Mouse (Mus musculus) embryonic facial prominence, embryonic 13.5 days (tissue): ENCODE data around the gene Gm6525. TPM values are rescaled to one million over a fixed set of nuclear protein-coding genes. Genes with fewer than 3 reads are reported as not detected.

ENCODE experiments used
- ATAC-seq: fragments of 200-750 bp; cut with Nextera tagmentation; 2 replicates; pipeline ENCODE4 v1.8.0; 2017; ENCODE audit warnings: low read depth; ENCODE audit not compliant: insufficient number of reproducible peaks, insufficient read depth, low FRiP score, low TSS enrichment
- H3K27ac ChIP-seq: fragments of 300-500 bp; sonication (generic); 2 replicates; pipeline ENCODE4 v1.5.1; 2015; ENCODE audit warnings: moderate library complexity, mild to moderate bottlenecking, inconsistent platforms
- H3K27me3 ChIP-seq: fragments of 300-500 bp; sonication (generic); 2 replicates; pipeline ENCODE4 v1.6.1; 2015; ENCODE audit warnings: mild to moderate bottlenecking, inconsistent platforms
- H3K36me3 ChIP-seq: fragments of 300-500 bp; sonication (generic); 2 replicates; pipeline ENCODE4 v1.6.1; 2015; ENCODE audit warnings: mild to moderate bottlenecking, inconsistent platforms
- H3K4me1 ChIP-seq: fragments of 300-500 bp; sonication (generic); 2 replicates; pipeline ENCODE4 v1.6.1; 2015; ENCODE audit warnings: inconsistent platforms
- H3K4me2 ChIP-seq: fragments of 300-500 bp; sonication (generic); 2 replicates; pipeline ENCODE4 v1.6.1; 2015; ENCODE audit warnings: moderate library complexity, mild to moderate bottlenecking, inconsistent platforms
- H3K4me3 ChIP-seq: fragments of 300-500 bp; sonication (generic); 2 replicates; pipeline ENCODE4 v1.5.1; 2015; ENCODE audit warnings: mild to moderate bottlenecking, inconsistent platforms
- H3K9ac ChIP-seq: fragments of 300-500 bp; sonication (generic); 2 replicates; pipeline ENCODE4 v1.6.1; 2015; ENCODE audit warnings: mild to moderate bottlenecking, inconsistent platforms
- H3K9me3 ChIP-seq: fragments of 300-500 bp; sonication (generic); 2 replicates; pipeline ENCODE4 v1.6.1; 2016; ENCODE audit warnings: inconsistent platforms
- WGBS: fragments of 180-500 bp; shearing (Covaris S2); methylation state at CpG from one replicate; pipeline ENCODE4 v1.1.7; 2015; ENCODE audit warnings: mixed read lengths; 5-methylcytosine and 5-hydroxymethylcytosine counted together
- polyA plus RNA-seq: library from polyadenylated mRNA; unstranded; fragments of >200 nt; fragmentation: Nextera tagmentation; extraction: Ambion mirVana; gene quantifications from 2 replicates; pipeline ENCODE4 v1.2.1, GENCODE M21; 2015

The Gm6525 gene
- polyA plus RNA-seq, 1 experiment from 2014 or later: 1.6 TPM

DNA sequence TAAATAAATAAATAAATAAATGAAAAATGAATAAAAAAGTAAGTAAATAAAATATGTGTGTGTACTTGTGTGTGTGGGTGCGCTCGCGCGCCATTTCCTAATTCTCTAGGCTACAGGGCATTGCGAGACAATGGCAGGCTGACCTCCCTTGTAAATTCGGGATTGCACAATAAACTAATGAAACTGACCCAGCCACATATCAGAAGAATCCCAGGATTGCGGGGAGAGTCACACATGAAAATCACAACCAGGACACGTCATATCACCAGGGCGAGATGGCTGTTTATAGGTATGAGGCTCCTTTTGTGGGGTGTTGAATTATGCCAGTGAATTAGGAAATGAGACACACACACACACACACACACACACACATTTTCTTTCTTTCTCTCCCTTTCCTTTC lies 25.6 kb downstream of the Gm6525 start:
- Histone ChIP-seq H3K4me2 (no peak overlapping the region), H3K36me3 (peaks cover 10% of the 10 kb centered on the region; the same call in 1 of the 2 replicates), H3K4me1 (peaks cover 4% of the 10 kb centered on the region; the same call in 1 of the 2 replicates), H3K27ac (no peak overlapping the region), H3K4me3 (no peak overlapping the region), H3K9ac (no peak overlapping the region), H3K9me3 (no peaks in the 10 kb centered on the region), H3K27me3 (no peaks in the 10 kb centered on the region)
- 92% methylated on average over 9 of the region's 9 CpGs for WGBS
- ATAC-seq: no peak

DNA sequence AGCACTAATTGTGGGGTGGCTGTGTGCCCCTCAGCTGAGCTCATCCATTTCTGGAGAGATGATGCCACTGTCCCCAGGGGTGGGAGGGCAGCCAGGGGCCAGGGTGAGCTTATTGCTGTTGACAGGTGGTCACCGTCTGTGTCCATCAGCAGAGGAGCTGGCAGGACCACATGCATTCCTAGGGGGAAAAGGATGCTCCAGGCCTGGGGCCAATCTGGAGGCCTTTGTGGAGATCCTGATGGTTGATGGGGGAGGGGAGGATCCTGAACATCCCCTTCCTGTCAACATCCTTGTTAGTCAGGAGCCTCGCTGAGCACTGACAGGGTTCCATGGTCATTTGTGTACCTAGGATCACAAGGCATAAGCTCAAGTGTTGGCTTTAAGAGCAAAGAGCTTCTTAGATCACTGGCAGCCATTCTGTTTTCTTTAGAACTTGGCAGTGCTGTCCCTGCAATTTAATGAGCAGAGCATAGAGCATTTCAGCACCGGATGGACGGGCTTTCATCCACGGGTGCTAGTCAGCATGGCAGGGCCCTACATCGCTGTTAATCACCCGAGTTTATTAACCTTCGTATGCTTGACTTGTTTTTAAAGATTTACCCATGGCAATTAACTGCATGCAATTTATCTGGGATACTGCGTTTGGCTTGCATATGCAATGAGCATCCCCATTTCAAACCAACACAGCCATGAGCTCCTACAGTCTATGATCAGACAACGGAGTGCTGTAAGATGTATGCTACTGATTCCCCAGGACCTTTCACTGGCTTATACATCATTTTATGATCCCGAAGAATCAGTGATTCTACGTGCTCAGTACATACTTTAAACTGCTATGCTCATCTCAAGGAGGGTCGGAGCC lies 26.9 kb downstream of the Gm6525 start:
- Histone ChIP-seq H3K36me3 (peaks cover 10% of the 10 kb centered on the region; the same call in 1 of the 2 replicates), H3K4me3 (no peak overlapping the region), H3K27ac (no peak overlapping the region), H3K4me2 (no peak overlapping the region), H3K9ac (no peak overlapping the region), H3K27me3 (no peaks in the 10 kb centered on the region), H3K9me3 (no peaks in the 10 kb centered on the region), H3K4me1 (peaks cover 4% of the 10 kb centered on the region; the same call in 1 of the 2 replicates)
- no peak for ATAC-seq
- 75% methylated on average over 13 of the region's 13 CpGs for WGBS

- Histone ChIP-seq H3K4me3 (no peak overlapping the region), H3K4me1 (peaks cover 11% of the 10 kb centered on the region; the same call in 1 of the 2 replicates), H3K27me3 (no peaks in the 10 kb centered on the region), H3K4me2 (no peak overlapping the region), H3K9me3 (no peaks in the 10 kb centered on the region), H3K36me3 (peaks cover 24% of the 10 kb centered on the region), H3K9ac (no peak overlapping the region), H3K27ac (no peak overlapping the region)
- no peak for ATAC-seq
- WGBS: 64% methylated on average over 5 of the region's 5 CpGs
These were observed 30.7 kb downstream of the Gm6525 start for GRCm38 (mm10) chr3:84204640-84205039.

DNA sequence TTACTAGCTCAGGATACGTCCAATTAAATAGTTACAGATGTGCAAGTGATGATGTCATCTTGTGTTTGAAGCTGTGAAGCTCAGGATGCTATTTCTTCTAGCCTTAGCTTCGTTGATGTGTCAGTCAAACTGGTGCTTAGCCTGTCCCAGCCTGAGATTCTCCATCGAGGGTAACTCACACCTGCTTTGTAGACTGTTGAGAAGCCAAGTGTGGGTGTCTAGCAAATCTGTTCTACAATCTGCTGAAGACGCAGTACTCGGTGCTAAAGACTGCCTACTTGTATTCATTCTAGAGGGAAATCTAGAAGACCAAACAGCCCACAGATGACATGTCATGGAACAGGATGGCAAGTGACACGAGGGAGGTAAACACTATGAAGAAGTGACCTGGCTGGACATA lies 31.7 kb downstream of the Gm6525 start:
- H3K4me2 ChIP-seq: no peak overlapping the region
- H3K4me3 ChIP-seq: no peak overlapping the region
- no peaks in the 10 kb centered on the region for H3K27me3 ChIP-seq
- H3K36me3 ChIP-seq: peaks cover 29% of the 10 kb centered on the region
- no peaks in the 10 kb centered on the region for H3K9me3 ChIP-seq
- 78% methylated on average over 6 of the region's 6 CpGs for WGBS
- no peak overlapping the region for H3K9ac ChIP-seq
- peaks cover 14% of the 10 kb centered on the region; the same call in 1 of the 2 replicates for H3K4me1 ChIP-seq
- H3K27ac ChIP-seq: no peak overlapping the region
- no peak for ATAC-seq

DNA sequence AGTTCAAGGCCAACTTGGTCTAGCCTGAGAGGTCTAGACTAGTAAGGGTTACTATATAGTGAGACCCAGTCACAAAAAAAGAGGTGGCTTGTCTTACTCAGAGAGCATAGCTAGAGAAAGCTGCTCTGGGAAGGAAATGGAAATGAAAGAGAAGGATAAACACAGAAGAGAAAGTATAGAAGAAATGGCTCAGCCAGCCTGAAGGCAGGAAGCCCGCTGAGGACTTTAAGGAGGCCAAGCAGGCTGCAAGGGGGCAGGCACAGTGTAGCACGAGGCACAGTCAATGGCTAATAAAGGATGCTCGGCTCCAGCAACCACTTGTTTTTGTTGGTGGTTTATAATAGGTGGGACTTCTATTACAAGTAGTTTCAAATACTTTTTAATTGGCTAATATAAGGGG lies 32.2 kb downstream of the Gm6525 start:
- 80% methylated on average over 3 of the region's 3 CpGs for WGBS
- no peaks in the 10 kb centered on the region for H3K27me3 ChIP-seq
- H3K36me3 ChIP-seq: peaks cover 29% of the 10 kb centered on the region
- ATAC-seq: no peak
- H3K9me3 ChIP-seq: no peaks in the 10 kb centered on the region
- H3K4me2 ChIP-seq: no peak overlapping the region
- H3K4me3 ChIP-seq: no peak overlapping the region
- 0 out of 2 replicates have a peak, but pooled peaks cover 13% of the 10 kb centered on the region for H3K4me1 ChIP-seq
- H3K27ac ChIP-seq: no peak overlapping the region
- H3K9ac ChIP-seq: no peak overlapping the region

DNA sequence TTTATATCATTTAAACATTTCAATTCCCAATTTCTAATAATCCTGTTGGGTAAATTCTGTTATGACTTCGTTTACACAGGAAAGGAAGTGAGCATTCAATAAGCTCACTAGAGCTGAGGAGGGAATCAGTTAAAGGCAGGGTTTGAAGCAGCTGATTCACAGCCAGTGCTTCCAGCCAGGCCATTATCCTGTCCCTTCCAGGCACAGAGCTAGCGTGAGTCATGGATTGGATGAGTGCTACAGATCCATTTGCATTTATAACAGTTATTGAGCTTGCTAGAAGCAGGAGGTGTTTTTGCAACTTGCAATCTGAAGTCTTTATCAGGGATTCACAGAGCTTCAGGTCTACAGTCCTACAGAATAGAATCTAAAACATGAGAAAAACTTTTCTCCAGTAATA lies 33.5 kb downstream of the Gm6525 start:
- no peak for ATAC-seq
- whole genome bisulfite sequencing: 59% methylated on average over 2 of the region's 2 CpGs
- no peak overlapping the region for H3K27ac ChIP-seq

GRCm38 (mm10) chr3:84208475-84208874 lies 34.6 kb downstream of the Gm6525 start:
- WGBS: 96% methylated on average over 7 of the region's 7 CpGs

More for the DNA sequence above, 33.5 kb downstream of the Gm6525 start:
- no peak overlapping the region for H3K4me3 ChIP-seq
- 0 out of 2 replicates have a peak, but pooled peaks cover 13% of the 10 kb centered on the region for H3K4me1 ChIP-seq
- H3K9me3 ChIP-seq: no peaks in the 10 kb centered on the region
- no peaks in the 10 kb centered on the region for H3K27me3 ChIP-seq
- peaks cover 23% of the 10 kb centered on the region for H3K36me3 ChIP-seq
- no peak overlapping the region for H3K9ac ChIP-seq
- H3K4me2 ChIP-seq: no peak overlapping the region

DNA sequence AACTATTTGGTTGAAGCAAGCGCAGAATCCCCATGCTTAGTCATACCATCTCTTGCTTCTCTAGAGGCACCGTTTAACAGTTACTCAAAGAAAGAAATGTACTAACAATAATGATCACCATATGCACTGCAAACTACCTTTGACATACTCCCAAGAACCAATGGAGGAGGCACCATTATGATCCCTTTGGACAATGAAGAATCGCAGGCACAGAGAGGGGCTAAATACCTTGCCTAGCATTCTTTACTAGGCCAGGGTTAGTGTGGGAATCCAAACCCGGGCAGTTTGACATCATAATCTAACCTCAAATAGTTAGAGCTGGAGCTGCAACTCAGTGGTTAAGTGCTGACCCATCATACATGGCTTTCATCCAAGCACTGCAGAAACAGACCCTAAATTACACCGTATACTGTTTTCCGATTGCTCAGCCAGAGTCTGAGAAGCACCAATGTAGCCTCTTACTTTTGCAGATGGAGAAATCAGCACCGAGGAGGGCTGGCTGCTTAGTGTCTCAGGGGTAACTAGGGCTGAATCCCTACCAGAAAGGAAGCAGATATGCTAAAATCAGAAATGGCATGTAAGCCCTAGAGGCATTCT lies 35.1 kb downstream of the Gm6525 start:
- Histone ChIP-seq H3K4me1 (peaks cover 13% of the 10 kb centered on the region; the same call in 1 of the 2 replicates), H3K36me3 (peaks cover 23% of the 10 kb centered on the region), H3K27me3 (no peaks in the 10 kb centered on the region), H3K27ac (peak overlapping the region; percentile 18; the same call in 1 of the 2 replicates), H3K9me3 (no peaks in the 10 kb centered on the region), H3K9ac (no peak overlapping the region), H3K4me2 (no peak overlapping the region), H3K4me3 (no peak overlapping the region)
- ATAC-seq: no peak
- 70% methylated on average over 7 of the region's 7 CpGs for WGBS

More at GRCm38 (mm10) chr3:84208475-84208874, 34.6 kb downstream of the Gm6525 start:
- Histone ChIP-seq H3K36me3 (peaks cover 23% of the 10 kb centered on the region), H3K4me3 (no peak overlapping the region), H3K4me2 (no peak overlapping the region), H3K9ac (no peak overlapping the region), H3K27me3 (no peaks in the 10 kb centered on the region), H3K9me3 (no peaks in the 10 kb centered on the region), H3K4me1 (0 out of 2 replicates have a peak, but pooled peaks cover 13% of the 10 kb centered on the region), H3K27ac (no peak overlapping the region)
- no peak for ATAC-seq

- Histone ChIP-seq H3K4me2 (no peak overlapping the region), H3K4me3 (no peak overlapping the region), H3K9ac (no peak overlapping the region), H3K36me3 (peaks cover 23% of the 10 kb centered on the region), H3K27me3 (no peaks in the 10 kb centered on the region), H3K9me3 (no peaks in the 10 kb centered on the region), H3K27ac (no peak overlapping the region), H3K4me1 (peaks cover 35% of the 10 kb centered on the region)
- WGBS: 87% methylated on average over 7 of the region's 7 CpGs
- ATAC-seq: no peak
These were observed 37.5 kb downstream of the Gm6525 start for GRCm38 (mm10) chr3:84211340-84211875.

DNA sequence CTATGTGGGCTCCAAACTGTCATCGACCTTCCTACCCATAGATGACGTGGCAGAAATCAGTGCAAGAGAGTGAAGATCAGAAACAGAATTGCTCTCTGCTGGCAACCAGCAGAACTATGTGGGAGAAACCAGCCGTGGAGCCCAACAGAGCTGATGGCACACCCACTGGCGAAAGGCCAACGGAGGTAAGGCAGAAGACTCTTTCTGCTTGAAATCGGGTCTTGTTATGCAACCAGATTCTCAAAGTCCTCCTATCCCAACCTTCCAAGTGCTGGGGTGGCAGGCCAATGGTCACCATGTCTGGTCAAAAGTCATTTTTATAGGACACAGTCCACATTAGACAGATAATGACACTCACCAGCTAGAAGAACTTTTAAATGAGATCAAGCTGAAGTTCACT lies 40.6 kb downstream of the Gm6525 start:
- 73% methylated on average over 6 of the region's 6 CpGs for WGBS
- Histone ChIP-seq H3K36me3 (peaks cover 7% of the 10 kb centered on the region; the same call in 1 of the 2 replicates), H3K27me3 (no peaks in the 10 kb centered on the region), H3K4me2 (no peak overlapping the region), H3K4me3 (no peak overlapping the region), H3K9ac (no peak overlapping the region), H3K9me3 (no peaks in the 10 kb centered on the region), H3K27ac (no peak overlapping the region), H3K4me1 (peaks cover 58% of the 10 kb centered on the region)
- no peak for ATAC-seq

- peaks cover 58% of the 10 kb centered on the region for H3K4me1 ChIP-seq
- no peak overlapping the region for H3K4me2 ChIP-seq
- H3K4me3 ChIP-seq: no peak overlapping the region
- no peaks in the 10 kb centered on the region for H3K36me3 ChIP-seq
- H3K9me3 ChIP-seq: no peaks in the 10 kb centered on the region
- H3K9ac ChIP-seq: no peak overlapping the region
- no peak for ATAC-seq
- WGBS: 58% methylated on average over 9 of the region's 9 CpGs
- H3K27me3 ChIP-seq: no peaks in the 10 kb centered on the region
- peak overlapping the region; percentile 18; the same call in 1 of the 2 replicates for H3K27ac ChIP-seq
These were observed 41.3 kb downstream of the Gm6525 start for GRCm38 (mm10) chr3:84215253-84215652.
